Mouse (Mus musculus) macrophage (primary cell): Measurements from ENCODE around the gene Ucn3. TPM values are rescaled to one million over a fixed set of nuclear protein-coding genes. Genes with fewer than 3 reads are reported as not detected.
A peak's percentile ranks its signal among the peaks of the same experiment; 100 is the strongest.
"Not testable (repeated sequence)": the region's sequence is repeated elsewhere in the genome, so short reads cannot be mapped to it uniquely, and the experiment has no call there.

Source experiments
- H3K27ac ChIP-seq: fragments of 350-480 bp; formaldehyde crosslinking; 2 replicates; pipeline ENCODE4 v1.9.0; 2021
- H3K36me3 ChIP-seq: fragments of 350-480 bp; formaldehyde crosslinking; 2 replicates; pipeline ENCODE4 v1.9.0; 2021; ENCODE audit errors: inconsistent target
- H3K4me3 ChIP-seq: fragments of 350-480 bp; formaldehyde crosslinking; 2 replicates; pipeline ENCODE4 v1.9.0; 2021; ENCODE audit errors: inconsistent target
- H3K79me2 ChIP-seq: fragments of 350-480 bp; formaldehyde crosslinking; 2 replicates; pipeline ENCODE4 v1.9.0; 2021; ENCODE audit errors: inconsistent target
- WGBS: methylation state at CpG from one replicate; pipeline ENCODE4 v1.1.7; 2026; ENCODE audit warnings: inconsistent platforms; ENCODE audit not compliant: missing documents; 5-methylcytosine and 5-hydroxymethylcytosine counted together
- polyA plus RNA-seq: library from polyadenylated mRNA; stranded (reverse); fragments of 250-400 nt; gene quantifications from 3 replicates; pipeline ENCODE4 v1.2.4, GENCODE M21; 2018; ENCODE audit warnings: inconsistent platforms

Ucn3 gene
- polyA plus RNA-seq, 1 experiment from 2014 or later = not detected

- no peaks in the 10 kb centered on the region for H3K79me2 ChIP-seq
- no peaks in the 10 kb centered on the region for H3K36me3 ChIP-seq
- no peak overlapping the region for H3K27ac ChIP-seq
- 95% methylated on average over 9 of the region's 9 CpGs for WGBS
- no peak overlapping the region for H3K4me3 ChIP-seq
These were observed 45.8 kb downstream of the Ucn3 start for GRCm38 (mm10) chr13:3899301-3899700.

GRCm38 (mm10) chr13:3898202-3898601 is 46.9 kb downstream of the Ucn3 start:
- H3K27ac ChIP-seq, H3K4me3 ChIP-seq, H3K36me3 ChIP-seq, H3K79me2 ChIP-seq: not testable (repeated sequence)
- 95% methylated on average over 5 of the region's 5 CpGs for WGBS

DNA sequence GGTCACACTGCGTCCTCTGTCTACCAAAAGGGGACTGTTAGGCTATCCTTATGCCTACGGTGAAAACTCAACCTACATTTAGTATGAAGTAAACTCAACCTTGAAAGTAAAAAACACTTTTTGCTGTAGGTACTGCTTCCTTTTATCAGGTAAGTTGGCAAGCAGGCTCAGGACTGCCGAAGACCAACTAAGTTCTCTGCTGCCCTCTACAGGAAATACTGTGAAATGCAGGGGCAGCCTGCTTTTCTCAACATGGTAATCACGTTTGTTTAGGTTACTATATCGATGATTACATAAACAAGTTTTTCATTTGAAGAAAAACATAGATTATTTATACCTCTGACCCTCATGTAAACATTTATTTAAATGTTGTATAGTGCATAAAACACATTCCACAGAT is 48.2 kb downstream of the Ucn3 start:
- Histone ChIP-seq H3K27ac (no peak overlapping the region), H3K79me2 (no peaks in the 10 kb centered on the region), H3K36me3 (no peaks in the 10 kb centered on the region), H3K4me3 (no peak overlapping the region)
- WGBS = 26% methylated on average over 5 of the region's 5 CpGs

DNA sequence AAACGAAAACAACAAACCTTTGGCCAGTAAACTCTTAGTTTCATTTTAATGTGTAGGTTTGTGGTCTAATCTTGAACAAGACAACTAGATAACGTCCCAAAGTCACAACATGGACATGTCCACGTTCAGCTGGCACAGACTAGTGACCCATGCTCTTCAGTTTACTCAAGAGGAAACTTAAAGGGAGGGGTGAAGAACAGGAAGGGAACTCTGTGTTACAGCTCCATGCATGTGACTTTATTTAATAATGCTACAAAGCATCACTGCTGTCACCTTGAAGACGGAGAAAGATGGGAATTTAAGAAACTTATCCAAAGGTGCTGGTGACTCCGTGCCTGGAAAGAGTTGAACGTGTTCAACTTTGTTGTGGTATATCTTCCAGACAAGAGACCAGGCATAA is 49.1 kb downstream of the Ucn3 start:
- Histone ChIP-seq H3K36me3 (no peaks in the 10 kb centered on the region), H3K79me2 (no peaks in the 10 kb centered on the region), H3K27ac (no peak overlapping the region), H3K4me3 (no peak overlapping the region)
- 79% methylated on average over 6 of the region's 6 CpGs for WGBS

DNA sequence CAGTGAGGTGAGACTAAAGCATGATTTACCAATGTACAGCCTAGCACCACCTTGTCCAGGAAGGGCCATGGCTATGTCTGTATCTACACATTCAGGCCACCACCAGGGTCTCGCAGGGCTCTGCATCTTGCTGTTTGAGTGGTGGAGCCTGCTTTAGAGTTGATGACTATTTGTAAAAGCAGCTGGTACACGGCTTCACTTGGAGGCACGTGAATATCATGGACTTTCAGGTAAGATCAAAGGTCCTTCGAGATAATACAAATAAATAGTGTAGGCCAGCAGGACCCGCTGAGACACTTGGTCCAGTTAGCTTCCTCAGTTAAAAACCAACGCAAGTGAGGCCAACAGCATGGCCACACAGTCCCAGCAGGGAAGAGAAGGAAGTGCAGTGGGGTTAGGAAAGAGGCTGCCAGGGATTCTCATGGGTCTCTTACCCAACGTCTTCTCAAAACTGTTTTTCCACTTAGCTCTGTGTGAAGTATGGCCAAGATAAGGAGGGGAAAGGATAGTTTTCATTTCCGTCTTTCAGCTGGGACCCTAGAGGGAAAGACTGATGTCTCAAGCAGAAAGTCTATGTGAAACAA is 49.7 kb downstream of the Ucn3 start:
- Histone ChIP-seq H3K79me2 (no peaks in the 10 kb centered on the region), H3K27ac (no peak overlapping the region), H3K4me3 (no peak overlapping the region), H3K36me3 (no peaks in the 10 kb centered on the region)
- 72% methylated on average over 8 of the region's 8 CpGs for WGBS

GRCm38 (mm10) chr13:3894549-3894948 is 50.6 kb downstream of the Ucn3 start:
- Histone ChIP-seq H3K36me3 (no peaks in the 10 kb centered on the region), H3K27ac (no peak overlapping the region), H3K79me2 (no peaks in the 10 kb centered on the region), H3K4me3 (no peak overlapping the region)
- 93% methylated on average over 8 of the region's 8 CpGs for WGBS

DNA sequence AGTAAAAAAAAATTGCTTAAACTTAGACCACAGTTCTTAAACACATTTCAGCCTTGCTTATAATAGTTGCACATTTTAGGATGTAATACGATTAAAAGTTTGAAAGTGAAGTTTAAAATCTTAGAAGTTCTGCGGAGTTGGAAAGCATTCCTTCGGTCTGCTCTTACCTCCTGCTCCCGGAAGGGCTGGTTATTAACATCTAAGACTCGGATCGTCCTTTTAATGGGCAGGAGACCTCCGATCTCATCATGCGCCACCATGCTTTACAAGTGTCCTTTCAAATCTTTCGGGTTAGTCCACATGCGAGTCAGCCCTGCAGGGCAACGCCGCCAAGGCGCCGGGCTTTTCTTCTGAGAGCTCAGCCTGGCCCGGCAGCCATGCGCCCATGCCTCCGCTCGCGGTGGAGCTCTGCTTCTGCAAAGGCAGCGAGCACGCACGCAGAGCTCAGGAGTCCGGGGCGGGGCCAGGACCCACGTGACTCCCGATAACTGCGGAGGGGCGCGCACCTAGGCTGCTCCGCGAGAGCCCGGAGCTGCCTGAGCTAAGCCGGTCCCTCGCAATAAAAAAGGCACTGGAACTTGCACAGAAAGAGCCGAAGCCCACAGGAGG is 51.9 kb downstream of the Ucn3 start:
- H3K4me3 ChIP-seq = peak overlapping the region; percentile 47
- H3K79me2 ChIP-seq = no peaks in the 10 kb centered on the region
- WGBS = 1% methylated on average over 35 of the region's 35 CpGs
- no peak overlapping the region for H3K27ac ChIP-seq
- no peaks in the 10 kb centered on the region for H3K36me3 ChIP-seq

DNA sequence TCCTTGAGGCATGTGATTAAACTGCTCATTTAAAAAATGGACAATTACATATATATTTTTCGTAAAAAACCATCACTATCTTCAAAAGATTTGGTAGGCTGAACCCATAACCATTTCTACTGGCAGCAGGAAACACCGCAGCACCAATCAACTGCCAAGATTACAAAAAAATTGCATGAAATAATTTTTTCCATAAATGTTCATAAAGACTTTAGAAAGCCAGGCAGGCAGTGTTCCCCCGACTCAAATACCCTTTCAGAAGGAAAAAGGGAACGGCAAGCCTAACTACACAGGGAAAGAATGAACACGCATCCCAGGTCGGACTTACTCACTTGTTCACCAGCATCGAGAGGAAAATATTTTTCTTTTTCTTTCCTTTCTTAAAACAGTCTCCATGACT is 52.5 kb downstream of the Ucn3 start:
- 23% methylated on average over 7 of the region's 7 CpGs for WGBS
- H3K27ac ChIP-seq = no peak overlapping the region
- peak overlapping the region; percentile 47 for H3K4me3 ChIP-seq
- no peaks in the 10 kb centered on the region for H3K36me3 ChIP-seq
- no peaks in the 10 kb centered on the region for H3K79me2 ChIP-seq

GRCm38 (mm10) chr13:3891479-3892087 is 53.6 kb downstream of the Ucn3 start:
- no peaks in the 10 kb centered on the region for H3K36me3 ChIP-seq
- no peak overlapping the region for H3K4me3 ChIP-seq
- WGBS = 89% methylated on average over 7 of the region's 8 CpGs
- no peak overlapping the region for H3K27ac ChIP-seq
- no peaks in the 10 kb centered on the region for H3K79me2 ChIP-seq

Other genes starting within 250 kb of the Ucn3 start
- not detected in 3 replicates for gene Calml3, start 141.0 kb downstream of the Ucn3 start, polyA plus RNA-seq
- not detected in 3 replicates for gene Calm4, start 107.6 kb downstream of the Ucn3 start, polyA plus RNA-seq
- not detected in 3 replicates for gene Calm5, start 91.2 kb downstream of the Ucn3 start, polyA plus RNA-seq
- 0.90 to 4.7 TPM (median 4.1 TPM) in 3 replicates for gene Net1, start 27.1 kb downstream of the Ucn3 start, polyA plus RNA-seq
- gene Tubal3, start 27.1 kb downstream of the Ucn3 start, polyA plus RNA-seq = not detected in 3 replicates
- not detected in 3 replicates for gene Akr1c14, start 103.7 kb upstream of the Ucn3 start, polyA plus RNA-seq
- gene Akr1c18, start 205.3 kb upstream of the Ucn3 start, polyA plus RNA-seq = not detected in 3 replicates
- gene Akr1c13, start 245.8 kb upstream of the Ucn3 start, polyA plus RNA-seq = 48.2 to 101 TPM (median 53.9 TPM) in 3 replicates